Mouse (Mus musculus): ENCODE measurements around the gene Adgrf5.

- TF ChIP-seq CTCF (IDR thresholded peaks at IDR 0.05; ENCODE audit: borderline replicate concordance, insufficient read depth, low read depth, low read length): no peak
- TF ChIP-seq POLR2A (IDR thresholded peaks at IDR 0.05; ENCODE audit: borderline replicate concordance, insufficient read depth, low read length): no peak
Measured at GRCm38 (mm10) chr17:43357902-43358539, 2.2 kb upstream of the Adgrf5 start.

Data from cerebellum, adult 2 months (tissue).